ENCODE assay signal across 9 mouse cellular contexts in the genomic region with DNA sequence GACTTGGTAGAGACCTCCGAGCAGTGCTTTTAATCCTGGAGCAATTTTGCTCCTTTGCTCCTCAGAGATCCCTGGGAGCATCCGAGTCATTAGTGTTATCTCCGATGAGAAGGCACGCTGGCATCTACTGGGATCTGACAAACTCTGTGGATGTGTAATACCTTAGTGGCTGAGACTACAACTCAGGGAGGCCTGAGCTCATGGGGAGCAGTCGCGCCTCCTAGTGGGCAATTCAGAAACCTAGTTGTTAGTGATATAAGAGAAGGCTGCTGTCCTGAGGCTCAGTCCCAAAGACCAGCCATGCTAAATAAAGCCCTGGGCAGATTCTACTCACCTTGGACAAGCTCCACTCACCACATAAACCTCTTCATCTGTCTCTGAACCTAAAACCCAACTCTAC. TPM values are rescaled to one million over a fixed set of nuclear protein-coding genes. Genes with fewer than 3 reads are reported as not detected.
DNase-seq lines count a peak whose midpoint lies in the region; TF ChIP-seq lines count a peak whose summit lies in the region.
"Had no signal": no experiment of that assay in that cellular context is flagged by ENCODE, and none has a peak within 500 bp of the region (broad histone marks: within the 10 kb centered on the region; RNA-seq: fewer than 3 reads in every experiment).

No protein-coding gene starts in this region.

- no peak overlapping the region for H3K4me3 ChIP-seq in C2C12 (ENCODE audit: insufficient read depth, poor library complexity, severe bottlenecking)
- H3K4me3 ChIP-seq: neural tube, embryonic 13.5 days had no signal

- H3K27me3 ChIP-seq in C2C12 (ENCODE audit: control insufficient read depth, insufficient read depth, insufficient read length) = no peaks in the 10 kb centered on the region
- H3K27me3 ChIP-seq: neural tube, embryonic 13.5 days had no signal

- H3K79me3 ChIP-seq in C2C12 (ENCODE audit: low read depth) = peaks cover 3% of the 10 kb centered on the region

- TF ChIP-seq CTCF in C2C12 (IDR thresholded peaks at IDR 0.05; ENCODE audit: control insufficient read depth, insufficient read depth, insufficient read length) = peak; percentile 8

- no peaks in the 10 kb centered on the region for H3K79me2 ChIP-seq in C2C12 (ENCODE audit: control insufficient read depth, insufficient read depth)

- intact Hi-C loops in heart, postnatal 36 days (cut with DNase I) = no loop called here

- no peak overlapping the region for H3ac ChIP-seq in C2C12 (ENCODE audit: control insufficient read depth, insufficient read length, low read depth)

- DNase-seq in heart, adult 11 months = peak; percentile 76
- no peak for DNase-seq in heart, postnatal 36 days
- peak; percentile 69 for DNase-seq in adrenal gland, adult 8-10 months
- DNase-seq in kidney, adult 9 months = peak; percentile 47
- peak; percentile 26 for DNase-seq in naive thymus-derived CD4-positive, alpha-beta T cell, adult 2 months (ENCODE audit: low read depth)
- no peak for DNase-seq in spleen, adult 12 weeks (ENCODE audit: low spot score)
- no peak for DNase-seq in frontal cortex, postnatal 10 days (ENCODE audit: low spot score in 2 of 2)

- peaks cover 4% of the 10 kb centered on the region for H3K36me3 ChIP-seq in C2C12 (ENCODE audit: control insufficient read depth, insufficient read depth)
- H3K36me3 ChIP-seq: neural tube, embryonic 13.5 days had no signal

TF ChIP-seq in C2C12, 6 proteins besides CTCF, POLR2A, EP300 and RAD21:
- TF ChIP-seq MYOD1 (IDR thresholded peaks at IDR 0.05; ENCODE audit: control insufficient read depth, insufficient read length, low read depth) (no peak), CEBPB (IDR thresholded peaks at IDR 0.05; ENCODE audit: low read depth) (no peak)

RNA-seq across cellular contexts. Expression of a gene that starts 23.4 kb away (rescaled TPM):
- total RNA-seq in heart, postnatal 36 days (2021) = 100 to 1,000 TPM; 586 to 674 TPM
- polyA plus RNA-seq in C2C12 (2012; fragmentation: generic; extraction: Trizol) = 27.6 TPM
- total RNA-seq in adrenal gland, adult 8-10 months (2022) = 100 to 1,000 TPM; 360 to 563 (median 476) TPM

Comparison
In these comparisons a context has a peak if more than half of its experiments do, and no peak if none do; other contexts are left out.
1. DNase-seq: peak in heart, adult 11 months (single experiment), adrenal gland, adult 8-10 months (single experiment), kidney, adult 9 months (single experiment) and naive thymus-derived CD4-positive, alpha-beta T cell, adult 2 months (single experiment); none in heart, postnatal 36 days (0 of 2), spleen, adult 12 weeks (single experiment) and frontal cortex, postnatal 10 days (0 of 2).